Mouse (Mus musculus) thymus, postnatal 36 days (tissue): ENCODE measurements around the gene Kcnj16.

Experiments
- DNase-seq, 2 experiments: peaks; one replicate each; pipeline ENCODE4 v3.0.0; 2022; ENCODE audit warnings: mixed read lengths in 2 of 2

Gene Kcnj16

GRCm38 (mm10) chr11:110967762-110968135, at the start of gene Kcnj16:
Gene Kcnj16, plus strand, starts transcription at chr11:110968033.
- DNase-seq: no peak

- no peak for DNase-seq
These were observed 48.9 kb upstream of the Kcnj16 start for GRCm38 (mm10) chr11:110918808-110919465.

DNA sequence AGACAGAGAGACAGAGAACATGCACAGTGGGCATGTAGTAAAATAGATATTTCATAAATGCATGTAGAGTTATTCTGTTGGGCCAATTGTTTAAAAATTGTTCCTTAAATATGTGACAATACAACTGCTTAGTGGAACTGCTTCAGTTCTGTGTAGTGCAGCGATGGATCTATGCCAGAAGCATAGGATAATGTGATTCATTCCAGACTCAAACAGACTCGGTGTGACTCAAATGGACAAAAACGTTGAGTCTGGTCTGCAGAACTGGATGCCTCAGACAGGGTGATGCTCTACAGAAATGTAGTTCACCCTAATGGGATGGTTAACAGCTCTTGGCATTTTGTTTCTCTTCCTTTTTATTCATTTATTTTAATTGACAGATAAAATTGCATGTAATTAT, 32.1 kb upstream of the Kcnj16 start:
- DNase-seq: no peak

GRCm38 (mm10) chr11:110942280-110942679, 25.6 kb upstream of the Kcnj16 start:
- DNase-seq: no peak

GRCm38 (mm10) chr11:110942695-110943135, 25.1 kb upstream of the Kcnj16 start:
- no peak for DNase-seq

- no peak for DNase-seq
These were observed 11.2 kb upstream of the Kcnj16 start for GRCm38 (mm10) chr11:110956665-110957064.

DNA sequence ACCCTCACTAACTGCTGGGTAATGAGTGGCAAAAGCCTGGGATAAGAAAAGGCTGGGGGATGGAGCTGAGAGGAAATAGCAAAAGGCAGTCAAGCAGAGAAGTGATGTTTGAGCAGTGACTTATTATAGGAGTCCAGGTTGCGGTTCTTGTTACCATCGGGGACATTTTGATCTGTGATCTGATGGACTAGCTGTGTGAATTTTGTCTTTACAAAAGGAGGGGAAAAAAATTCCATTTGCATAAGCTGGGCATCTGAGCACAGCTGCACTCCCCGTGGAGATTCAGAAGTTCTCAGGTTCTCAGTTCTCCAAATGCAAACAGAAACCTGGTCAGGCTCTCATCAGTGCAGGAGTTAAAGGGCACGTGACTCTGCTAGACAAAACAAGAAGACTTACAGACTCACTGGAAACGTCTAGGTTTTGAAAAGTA, 6.2 kb upstream of the Kcnj16 start:
- no peak for DNase-seq

- no peak for DNase-seq
These were observed 643 bp upstream of the Kcnj16 start for GRCm38 (mm10) chr11:110967019-110967761.

DNA sequence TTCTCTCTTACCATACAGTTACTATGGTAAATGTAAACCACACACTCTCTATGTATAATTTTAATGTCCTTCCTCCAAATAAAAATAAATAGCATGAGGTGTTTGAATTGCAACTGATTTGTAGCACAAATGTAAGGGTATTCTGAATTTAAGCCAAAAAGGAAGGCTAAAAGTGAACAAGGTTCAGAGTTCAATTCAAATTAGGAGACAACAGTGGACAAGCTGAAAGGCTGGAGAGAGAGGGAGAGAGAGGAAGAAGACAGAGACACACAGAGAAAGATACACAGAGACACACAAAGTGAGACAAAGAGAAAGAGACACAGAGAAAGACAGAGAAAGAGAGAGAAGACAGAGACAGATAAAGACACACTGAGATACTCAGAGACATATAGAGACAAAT, 1.1 kb downstream of the Kcnj16 start:
- DNase-seq: no peak

DNA sequence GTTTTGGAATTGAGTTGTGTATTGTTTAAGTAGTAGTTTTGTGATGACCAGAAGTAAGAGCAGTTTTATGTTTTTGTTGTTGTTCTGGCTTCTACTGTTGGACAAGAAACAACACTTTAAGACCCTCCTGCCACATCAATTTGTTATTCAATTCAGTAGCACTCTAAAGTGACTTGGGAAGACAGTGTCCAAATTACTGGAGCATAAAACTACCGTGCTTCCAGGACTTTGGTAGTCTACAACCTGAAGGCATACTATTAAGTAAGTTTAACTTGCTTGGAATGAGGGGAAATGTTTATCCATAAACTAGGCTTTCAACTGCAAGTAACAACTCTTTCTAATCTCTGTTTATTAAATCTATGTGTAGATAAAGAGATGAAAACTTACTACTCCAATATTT, 17.7 kb downstream of the Kcnj16 start:
- no peak for DNase-seq

GRCm38 (mm10) chr11:110985949-110986348, 18.1 kb downstream of the Kcnj16 start:
- DNase-seq: no peak

DNA sequence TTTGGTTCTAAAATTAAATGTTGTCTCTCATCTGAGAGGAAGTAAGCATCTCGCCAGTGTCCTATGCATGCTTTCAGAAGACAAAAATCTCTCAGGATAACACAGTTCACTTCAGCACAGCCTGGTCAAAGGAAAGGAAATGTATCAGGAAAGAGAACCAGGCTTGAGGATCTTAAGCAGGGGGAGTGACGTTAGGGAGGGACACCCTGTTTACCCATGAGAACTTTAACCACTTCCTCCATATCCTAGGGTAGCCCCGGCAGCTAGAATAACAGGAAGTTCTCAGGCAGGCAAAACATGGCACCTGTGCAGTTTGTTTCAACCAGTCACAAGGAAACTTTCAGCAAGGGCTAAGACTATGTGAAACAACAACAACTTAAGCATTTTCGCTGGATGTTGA, 25.8 kb downstream of the Kcnj16 start:
- DNase-seq: peak; percentile 51 to 68

DNA sequence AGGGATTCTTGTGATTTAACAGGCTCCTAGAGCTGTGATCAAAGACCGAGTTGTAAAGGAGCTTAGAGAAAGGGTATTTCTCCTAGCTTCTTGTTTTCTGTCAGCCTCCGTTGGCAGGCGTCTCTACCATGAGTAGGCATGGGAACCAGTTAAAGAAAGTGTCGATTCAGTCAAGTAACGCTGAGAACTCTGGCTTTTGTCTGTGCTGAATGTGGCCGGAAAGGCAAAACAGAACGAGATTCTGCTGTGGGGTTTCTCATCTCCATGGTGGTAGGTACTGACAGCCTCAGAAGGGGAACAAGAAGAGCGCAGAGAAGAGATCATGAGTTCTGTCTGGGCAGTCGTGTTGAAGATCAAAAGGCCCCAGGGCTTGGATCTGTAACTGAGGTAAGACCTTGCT, 29.4 kb downstream of the Kcnj16 start:
- DNase-seq: peak; percentile 27 to 29

DNA sequence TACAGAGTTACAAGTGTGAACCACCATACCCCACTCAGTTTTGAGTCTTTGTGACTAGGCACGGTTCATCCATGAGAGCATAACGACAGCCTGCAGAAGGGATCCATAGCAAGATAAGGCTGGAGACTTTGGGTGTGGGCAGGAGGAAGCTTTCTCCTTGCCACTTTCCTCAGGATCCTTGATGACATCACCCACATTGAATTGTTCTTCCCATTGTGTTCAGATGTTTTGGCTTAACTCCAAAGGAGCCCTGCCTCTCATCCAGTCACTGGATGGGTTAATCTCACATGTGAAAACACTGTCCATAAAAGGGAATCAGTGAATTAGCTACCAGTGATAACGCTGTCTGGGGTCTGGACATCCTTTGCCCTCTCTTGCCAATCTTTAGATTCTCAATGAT, 37.3 kb downstream of the Kcnj16 start:
- no peak for DNase-seq

GRCm38 (mm10) chr11:111009471-111009870, 41.6 kb downstream of the Kcnj16 start:
- DNase-seq: no peak

DNA sequence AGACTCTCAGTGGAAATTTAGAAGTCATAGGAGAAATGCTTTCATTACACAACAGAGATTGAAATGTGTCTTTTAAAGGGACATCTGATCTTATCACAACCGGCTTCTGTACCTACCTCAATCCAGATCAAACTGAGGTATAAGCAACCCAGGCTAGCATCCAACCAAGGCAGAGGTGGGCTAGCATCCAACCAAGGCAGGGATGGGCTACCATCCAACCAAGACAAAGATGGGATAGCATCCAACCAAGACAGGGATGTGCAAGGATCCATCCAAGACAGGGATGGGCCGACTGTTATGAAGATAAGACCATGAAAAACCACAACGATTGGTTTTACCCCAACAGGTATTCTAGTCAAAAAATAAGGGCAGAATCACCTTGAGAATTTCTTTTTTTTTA, 48.4 kb downstream of the Kcnj16 start:
- no peak for DNase-seq

DNA sequence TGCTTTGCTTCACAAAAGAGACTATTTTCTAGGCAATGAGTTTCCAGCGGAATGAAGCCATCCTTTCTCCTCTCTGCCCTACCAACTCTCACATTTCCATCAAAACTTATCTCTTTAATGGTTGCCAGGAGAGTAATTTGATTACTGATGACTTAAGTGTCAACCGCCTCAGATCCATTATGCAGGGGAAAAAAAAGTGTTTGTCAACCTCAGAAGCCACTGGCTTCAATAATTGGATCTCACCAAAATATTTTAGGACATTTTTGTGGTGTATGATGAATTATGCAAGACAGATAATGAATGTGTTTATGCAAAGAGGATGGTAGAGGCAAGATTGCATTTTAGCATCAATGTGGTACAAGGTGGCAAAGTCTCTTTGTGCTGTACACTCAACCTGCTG, 52.4 kb downstream of the Kcnj16 start:
- DNase-seq: no peak

GRCm38 (mm10) chr11:111022681-111023281, 54.9 kb downstream of the Kcnj16 start:
- no peak for DNase-seq

DNA sequence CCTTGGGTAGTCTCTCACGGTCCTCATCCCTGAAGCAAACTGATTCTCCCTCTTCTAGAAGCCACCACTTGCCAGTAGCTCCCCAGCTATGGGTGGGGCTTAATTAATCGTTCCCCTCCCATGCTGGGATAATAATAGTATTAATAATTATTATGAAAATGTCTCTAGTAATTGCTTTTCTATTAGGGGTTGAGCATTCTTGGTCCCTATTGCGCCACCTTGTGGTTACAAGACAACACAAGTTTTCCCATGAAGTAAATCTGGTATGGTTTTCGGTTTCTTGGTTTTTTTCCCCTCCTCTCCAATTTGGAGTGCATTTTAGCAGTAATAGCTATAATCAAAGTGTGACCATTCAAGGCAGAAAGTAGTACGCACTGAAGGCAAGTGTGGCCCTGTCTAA, 74.3 kb downstream of the Kcnj16 start:
- DNase-seq: peak in 1 of 2 experiments; percentile 11

- DNase-seq: no peak
These were observed 75.5 kb downstream of the Kcnj16 start for GRCm38 (mm10) chr11:111043298-111043697.

DNA sequence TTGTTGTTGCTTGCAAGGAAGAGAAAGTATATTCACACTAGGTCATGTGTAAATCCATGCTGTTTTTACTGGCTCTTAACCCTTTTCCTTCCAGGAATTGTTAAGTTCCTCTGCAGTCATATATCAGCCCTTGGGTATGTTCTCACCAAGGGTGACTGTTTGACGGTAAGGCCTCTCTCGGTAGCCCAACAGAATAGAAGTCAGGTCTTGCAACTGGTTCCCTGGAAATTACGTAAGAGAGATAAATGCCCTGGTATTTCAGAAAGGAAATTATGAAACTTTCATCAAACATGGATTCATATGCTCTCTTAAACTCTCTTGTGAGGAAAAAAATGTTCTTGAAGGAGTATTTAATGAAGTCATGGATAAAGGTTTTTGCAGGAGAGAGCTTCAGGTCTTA, 86.4 kb downstream of the Kcnj16 start:
- no peak for DNase-seq

GRCm38 (mm10) chr11:111054854-111055822, 87.3 kb downstream of the Kcnj16 start:
- DNase-seq: no peak

GRCm38 (mm10) chr11:111056030-111056429, 88.2 kb downstream of the Kcnj16 start:
- DNase-seq: no peak
